Mouse (Mus musculus) liver (tissue): ENCODE results near the gene Zfp568.

Source experiments
- DNase-seq: peaks from one replicate; pipeline ENCODE4 v3.0.0-alpha.2; 2020; ENCODE audit warnings: mixed read lengths

Gene Zfp568

DNA sequence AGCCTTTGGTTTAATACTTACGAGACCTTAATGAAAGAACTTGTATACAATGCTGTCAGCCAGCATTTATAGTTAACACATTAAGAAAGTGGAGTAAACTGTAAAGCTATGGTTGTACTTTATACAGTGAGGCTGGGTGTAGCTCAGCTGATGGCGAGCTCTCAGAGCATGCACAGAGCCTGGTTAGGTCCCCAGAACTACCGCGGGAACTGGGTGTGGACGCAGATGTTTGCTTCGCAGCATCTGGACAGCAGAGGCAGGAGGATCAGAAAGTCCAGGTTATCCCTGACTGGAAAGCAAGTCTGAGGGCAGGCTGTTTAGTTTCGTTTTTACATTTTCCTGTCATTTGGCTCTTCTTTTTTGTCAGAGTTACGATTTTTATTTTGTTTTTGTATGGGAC lies 8.9 kb downstream of the Zfp568 start:
- DNase-seq = no peak

DNA sequence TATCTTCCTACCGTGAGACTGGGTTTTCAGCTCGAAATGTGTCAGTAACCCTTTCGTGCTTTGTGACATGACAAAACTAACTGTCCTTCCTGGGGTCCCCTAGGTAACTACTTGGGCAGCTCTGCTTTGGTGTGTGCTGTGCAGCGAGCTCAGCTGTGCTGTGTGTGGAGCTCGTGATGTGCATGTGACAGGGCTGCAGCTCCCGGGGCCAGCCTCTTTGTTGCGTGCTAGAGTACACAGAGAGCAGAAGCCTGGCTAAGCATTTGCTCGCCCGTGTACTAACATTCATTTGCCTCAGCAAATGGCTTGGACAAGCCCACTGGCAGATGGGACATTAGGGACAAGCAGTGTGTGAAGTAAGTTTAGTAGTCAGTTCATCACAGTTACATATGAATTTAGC lies 9.6 kb downstream of the Zfp568 start:
- no peak for DNase-seq

DNA sequence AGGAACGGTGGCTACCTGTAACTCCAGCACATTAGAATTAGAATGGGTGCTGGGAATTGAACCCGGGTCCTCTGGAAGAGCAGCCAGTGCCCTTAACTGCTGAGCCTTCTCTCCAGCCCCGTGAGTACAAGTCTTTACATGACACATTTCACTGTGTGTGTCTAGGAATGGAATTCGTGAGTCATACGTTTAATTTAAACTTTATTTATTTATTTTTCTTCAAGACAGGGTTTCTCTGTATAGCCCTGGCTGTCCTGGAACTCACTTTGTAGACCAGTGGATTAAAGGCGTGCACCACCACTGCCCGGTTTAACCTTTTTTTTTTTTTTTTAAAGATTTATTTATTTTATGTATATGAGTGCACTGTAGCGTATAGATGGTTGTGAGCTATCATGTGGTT lies 11.4 kb downstream of the Zfp568 start:
- no peak for DNase-seq

DNA sequence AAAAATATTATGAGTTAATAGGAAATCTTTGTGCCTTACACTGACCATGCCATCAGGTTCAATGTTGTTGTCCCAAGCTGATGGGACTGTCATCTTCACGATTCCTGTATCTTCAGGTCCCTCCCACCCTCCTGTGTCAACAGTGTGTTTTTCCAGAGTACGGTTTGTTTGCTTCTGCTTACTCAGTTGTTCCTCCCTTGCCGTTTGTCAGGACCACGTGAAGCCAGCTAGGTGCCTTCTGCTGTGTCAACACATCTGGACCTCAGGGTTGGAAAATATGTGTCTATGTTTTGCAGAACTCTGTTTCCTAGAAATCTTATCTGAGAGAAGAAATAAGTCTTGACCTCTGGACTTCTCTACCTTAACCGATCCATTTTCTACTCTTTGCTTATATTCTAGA lies 16.8 kb downstream of the Zfp568 start:
- no peak for DNase-seq

DNA sequence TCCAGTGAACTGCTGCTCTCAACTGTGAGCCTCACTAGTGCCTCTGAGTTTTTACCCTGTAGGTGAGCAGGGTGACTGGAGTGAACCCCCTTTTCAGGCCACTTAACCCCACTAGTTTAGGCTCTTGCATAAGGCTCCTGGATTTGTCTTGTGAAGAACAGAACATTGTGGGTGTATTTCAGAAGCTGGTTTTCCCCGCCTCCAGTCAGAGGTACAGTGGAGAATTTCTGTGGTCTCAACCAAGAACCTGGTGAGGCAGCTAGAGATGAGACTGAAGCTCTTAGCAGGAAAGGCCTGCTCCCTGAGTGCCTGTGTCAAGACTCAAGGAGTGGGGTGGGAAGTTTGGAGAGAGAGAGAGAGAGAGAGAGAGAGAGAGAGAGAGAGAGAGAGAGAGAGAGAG lies 23.8 kb downstream of the Zfp568 start:
- DNase-seq = no peak

DNA sequence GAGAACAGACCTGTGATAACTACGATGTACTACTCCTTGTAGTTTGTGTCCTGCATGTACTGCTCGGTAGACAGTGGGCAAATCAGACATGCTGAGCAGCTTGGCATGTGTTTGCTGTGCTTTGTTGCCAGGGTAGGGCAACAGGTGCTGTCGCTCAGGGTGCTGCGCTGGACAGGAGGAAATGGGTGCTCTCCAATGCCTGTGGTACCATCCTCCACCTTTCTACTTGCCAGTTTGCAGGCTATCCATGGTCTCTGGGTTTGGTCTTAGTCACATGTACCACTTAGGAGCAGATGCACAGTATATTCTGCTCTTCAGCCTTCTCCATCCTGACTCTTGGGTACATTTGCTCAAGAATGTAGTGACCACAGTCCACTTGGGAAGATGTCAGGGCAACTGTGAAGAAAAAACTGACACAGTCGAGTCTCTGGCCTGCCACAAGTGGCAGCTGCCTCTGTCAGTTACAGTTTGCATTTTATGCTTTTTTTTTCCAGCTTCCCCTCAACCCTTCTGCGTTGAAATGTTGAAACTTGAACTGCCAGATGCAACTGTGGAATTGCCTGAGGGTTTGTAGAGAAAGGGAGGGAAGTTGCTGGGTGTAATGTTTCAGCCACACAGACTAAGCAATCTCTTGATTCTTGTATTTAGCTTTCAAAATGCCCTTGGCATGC lies 24.4 kb downstream of the Zfp568 start:
- no peak for DNase-seq

DNA sequence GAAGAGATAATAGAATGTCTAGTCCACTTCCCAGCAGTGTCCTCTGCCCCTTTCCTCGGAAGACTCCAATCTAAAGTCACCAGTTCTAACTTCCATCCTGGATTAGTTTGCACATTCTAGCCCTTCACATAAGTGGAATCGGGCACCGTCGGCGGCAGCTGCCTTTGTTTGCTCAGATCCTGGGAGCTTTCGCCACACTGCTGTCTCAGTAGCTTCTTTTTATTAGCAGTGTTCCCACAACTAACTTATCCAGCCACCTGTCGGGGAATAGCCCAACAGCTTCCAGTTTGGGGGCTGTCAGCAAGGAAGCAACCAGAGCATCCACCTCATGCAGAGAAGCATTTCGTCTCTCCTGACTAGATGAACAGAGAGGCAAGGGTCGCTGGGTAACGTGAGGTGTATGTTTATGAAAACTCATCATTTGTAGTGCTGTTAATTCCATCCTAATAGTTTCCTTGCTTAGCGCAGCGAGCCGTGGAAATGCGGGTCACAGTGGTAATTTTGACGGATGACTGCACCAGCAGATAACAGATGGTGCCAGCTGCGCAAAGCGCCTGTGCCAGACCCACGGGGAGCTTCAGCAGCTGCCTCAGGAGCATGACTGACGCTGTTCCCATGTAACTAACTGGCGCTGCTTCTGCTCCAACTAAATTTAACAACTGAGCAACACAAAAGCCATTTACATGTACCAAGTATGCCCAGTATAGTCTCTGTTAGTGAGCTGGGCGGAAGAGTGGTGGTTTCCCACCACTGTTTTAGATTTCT lies 25.7 kb downstream of the Zfp568 start:
- no peak for DNase-seq

DNA sequence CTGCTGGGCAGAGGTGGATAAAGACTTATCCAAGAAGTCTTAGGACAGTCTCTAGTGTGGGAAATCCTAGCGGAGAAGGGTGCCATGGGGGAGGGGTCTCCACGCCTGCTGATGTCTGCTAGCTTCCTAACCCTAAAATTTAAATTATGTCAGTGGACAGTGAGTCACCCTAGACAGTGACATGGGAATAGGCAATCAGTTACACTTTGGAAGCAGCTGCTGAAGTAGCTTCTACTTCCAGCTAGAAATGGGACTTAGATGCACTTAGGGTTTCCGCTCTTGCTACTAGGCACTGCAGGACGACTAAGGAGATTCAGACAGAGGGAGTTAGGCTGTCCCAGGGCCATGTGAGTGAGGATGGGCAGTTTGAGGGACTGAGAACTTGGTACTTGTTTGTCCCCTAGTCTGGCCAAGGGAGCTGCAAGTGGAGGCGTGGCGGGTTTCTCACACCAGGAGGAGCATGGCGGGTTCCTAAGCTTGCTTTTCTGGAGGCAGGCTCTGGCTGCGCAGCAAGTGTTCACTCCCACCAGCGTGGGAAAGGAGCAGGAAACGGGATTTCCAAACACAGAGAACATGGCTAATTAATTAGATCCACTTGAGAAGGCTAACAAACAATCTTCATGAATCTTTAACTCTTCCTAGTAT lies 26.9 kb downstream of the Zfp568 start:
- DNase-seq = no peak

DNA sequence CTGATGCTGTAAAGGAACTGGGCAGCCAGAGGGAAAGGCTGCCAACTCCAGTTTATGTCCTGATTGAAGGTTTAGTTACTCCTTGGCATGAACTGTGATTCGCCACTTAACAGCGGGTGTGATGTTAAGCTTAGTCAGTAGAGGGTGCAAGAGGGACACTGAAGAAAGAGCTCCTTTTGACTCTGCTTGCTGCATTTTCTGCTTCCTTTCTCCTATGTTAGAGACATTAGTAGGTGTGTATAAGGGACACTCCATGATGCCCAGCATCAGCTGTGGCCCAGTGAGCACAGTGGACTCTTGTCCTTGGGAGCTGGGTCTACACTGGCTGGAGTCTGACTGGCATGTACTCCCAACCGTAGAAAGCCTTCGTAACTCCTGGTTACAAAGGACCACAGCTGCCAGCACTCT lies 29.2 kb downstream of the Zfp568 start:
- DNase-seq = no peak

DNA sequence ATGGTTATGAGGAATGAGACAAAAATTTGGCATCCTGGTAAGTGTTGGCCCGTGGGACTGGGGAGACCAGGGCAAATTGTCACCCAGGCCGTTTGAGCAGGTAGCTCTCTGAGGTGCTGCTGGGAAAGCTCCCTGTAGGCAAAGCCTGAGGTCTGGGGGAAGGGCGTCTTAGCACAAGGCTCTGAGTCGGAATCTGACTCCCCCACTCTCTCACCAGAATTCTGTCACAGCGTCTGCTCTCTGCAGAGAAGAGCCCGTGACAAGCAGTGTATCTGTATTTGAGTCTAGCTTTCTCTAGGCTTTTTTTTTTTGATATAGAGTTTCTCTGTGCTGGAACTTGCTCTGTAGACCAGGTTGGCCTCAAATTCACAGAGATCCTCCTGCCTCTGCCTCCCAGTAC lies 33.5 kb downstream of the Zfp568 start:
- no peak for DNase-seq

DNA sequence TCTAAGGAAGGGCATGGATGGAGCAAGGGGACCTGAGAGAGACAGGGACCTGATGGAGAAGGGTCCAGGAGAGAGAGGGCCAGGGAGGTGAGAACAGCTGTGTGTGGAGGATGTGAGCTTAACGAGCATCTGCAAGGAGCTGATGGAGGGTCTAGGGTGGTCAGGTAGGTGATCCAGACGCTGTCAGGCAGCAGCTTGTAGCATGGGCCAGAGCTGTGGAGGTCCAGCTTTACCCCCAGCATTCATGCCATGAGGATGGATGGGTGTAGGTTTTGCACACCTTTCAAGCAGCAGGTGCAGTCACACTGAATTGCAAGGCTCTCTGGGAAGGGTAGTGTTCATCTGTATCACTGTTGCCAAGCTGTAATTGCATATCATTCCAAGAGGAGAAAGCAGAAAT lies 35.8 kb downstream of the Zfp568 start:
- DNase-seq = no peak

DNA sequence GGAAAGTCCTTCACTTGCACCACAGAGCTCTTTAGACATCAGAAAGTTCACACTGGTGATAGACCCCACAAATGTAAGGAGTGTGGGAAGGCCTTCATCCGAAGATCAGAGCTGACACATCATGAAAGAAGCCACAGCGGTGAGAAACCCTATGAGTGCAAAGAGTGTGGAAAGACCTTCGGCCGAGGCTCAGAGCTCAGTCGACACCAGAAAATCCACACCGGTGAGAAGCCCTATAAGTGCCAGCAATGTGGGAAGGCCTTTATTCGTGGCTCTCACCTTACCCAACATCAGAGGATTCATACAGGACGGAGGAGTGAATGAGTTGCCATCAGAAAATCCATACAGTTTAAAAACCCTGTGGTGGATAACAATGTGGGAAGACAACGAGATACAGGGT lies 39.6 kb downstream of the Zfp568 start:
- DNase-seq = no peak

DNA sequence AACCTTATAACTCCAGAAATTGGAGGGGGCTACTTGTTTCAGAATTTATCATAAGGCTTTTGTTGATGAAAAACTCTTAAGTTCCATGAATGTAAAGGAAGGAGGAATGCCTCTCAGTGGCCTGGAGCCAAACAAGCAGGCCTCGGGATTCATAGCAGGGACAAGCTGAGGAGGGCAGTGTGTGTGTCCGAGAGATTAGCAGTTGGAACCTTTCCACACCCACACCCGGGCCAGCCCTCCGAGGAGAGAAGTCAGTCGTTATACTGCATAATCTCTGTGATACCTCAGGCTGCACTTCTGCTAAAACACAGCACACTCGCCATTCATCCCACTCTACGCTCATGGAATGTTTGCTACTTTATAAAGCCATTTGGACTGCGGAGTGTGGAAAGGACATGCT lies 40.0 kb downstream of the Zfp568 start:
- DNase-seq = no peak

DNA sequence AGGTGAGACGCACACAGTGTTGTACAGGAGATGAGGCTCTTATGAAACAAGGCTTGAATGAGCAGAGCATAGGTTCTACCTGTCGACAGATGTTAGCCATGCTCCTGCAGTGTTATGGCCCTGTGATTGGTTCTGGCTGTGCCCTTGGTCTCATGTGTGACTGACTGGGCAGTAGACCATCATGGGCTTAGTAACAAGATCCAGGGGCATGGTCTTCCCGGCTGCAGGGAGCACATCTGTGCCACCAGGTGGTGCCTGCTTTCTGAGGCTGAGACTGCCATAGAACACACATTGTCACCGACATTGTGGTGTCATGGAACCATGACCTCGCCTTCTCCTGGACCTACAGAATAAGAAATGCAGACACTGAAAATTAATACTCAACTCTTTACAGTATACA lies 41.6 kb downstream of the Zfp568 start:
- no peak for DNase-seq

DNA sequence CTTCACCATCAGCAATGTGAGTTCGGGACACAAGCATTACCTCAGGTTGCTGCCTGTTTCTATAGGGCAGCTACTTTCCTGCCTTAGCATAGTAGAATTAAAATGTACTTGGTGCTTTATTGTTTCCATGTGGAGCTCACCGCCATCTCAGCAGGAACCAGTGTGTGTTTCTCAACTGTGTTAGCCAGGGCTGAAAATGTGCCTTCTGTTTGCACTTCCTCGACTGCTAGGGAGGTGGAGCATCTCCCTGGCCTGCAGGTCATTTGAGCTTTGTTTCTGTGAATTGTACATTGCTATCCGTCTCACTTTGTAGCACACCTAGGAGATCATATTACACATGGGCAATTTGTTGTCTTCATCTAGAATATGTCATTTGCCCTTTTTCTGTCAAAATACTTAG lies 43.6 kb downstream of the Zfp568 start:
- DNase-seq = no peak

DNA sequence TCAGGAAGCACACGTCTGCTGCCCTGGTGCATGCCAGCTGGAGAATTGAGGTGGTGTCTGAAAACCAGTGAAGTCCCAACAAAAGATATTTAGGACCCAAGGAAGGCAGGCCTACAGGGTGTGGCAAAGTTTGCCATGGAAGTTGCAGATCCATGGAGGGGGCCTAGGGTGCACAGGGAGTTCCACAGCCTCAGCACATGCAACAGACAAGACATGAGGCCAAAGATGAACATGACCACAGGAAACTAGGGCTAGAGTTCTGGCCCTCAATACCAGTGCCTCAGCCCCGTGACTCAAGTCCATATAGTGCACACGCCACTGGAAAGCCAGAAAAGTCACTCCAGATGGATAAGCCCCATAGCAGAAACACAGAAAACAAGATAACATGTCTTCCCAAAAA lies 44.8 kb downstream of the Zfp568 start:
- no peak for DNase-seq

DNA sequence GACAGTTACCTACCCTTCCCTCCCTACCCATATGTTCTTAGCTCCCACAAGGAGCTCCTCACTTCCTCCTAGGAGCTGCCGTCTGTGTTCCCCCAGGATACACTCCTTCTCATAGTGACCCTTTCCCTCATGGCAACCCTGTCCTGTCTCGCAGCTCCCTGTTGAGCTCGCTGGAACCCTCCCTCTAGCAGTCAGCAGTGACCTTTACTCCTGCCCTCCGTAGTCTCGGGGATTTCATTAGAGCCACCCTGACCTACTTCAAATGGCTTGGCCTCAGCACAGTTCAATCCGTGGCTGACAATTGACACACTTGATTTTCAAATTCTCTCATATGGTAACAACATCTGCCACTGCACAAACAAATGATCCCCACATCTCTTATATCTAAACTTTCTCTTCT lies 46.9 kb downstream of the Zfp568 start:
- no peak for DNase-seq

DNA sequence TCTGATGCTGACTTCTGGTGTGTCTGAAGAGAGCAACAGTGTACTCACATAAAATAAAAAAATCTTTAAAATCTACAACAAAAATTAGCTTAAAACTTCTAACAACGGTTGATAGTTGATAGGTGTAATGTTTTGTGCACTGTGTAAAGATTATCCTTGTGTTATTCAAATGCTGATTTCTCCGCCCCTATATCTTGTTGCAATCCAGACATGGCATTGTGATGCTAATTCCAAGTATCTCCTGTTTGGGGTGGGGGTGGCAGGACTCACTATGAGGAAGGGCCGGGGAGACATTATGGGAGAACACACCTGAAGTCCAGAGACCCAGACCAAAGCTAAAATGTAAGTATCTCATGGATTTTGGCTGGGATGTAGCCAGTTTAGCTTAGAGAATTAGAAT lies 47.6 kb downstream of the Zfp568 start:
- no peak for DNase-seq

DNA sequence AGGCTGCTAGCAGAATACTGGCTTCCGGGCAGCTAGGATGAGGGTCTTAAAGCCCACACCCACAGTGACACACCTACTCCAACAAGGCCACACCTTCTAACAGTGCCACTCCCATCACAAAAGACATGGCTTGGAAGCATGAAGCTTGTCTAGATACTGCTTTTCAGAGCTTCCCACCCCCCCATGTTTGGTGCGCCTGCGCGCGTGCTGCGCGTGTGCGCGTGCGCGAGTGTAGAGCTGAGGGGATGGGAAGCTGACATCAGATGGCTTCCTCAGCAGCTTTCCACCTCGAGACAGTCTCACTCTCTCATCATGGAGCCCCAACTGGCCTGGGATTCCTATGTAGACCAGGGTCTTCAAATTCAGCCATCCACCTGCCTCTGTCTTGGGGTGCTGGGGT lies 50.6 kb downstream of the Zfp568 start:
- no peak for DNase-seq

DNA sequence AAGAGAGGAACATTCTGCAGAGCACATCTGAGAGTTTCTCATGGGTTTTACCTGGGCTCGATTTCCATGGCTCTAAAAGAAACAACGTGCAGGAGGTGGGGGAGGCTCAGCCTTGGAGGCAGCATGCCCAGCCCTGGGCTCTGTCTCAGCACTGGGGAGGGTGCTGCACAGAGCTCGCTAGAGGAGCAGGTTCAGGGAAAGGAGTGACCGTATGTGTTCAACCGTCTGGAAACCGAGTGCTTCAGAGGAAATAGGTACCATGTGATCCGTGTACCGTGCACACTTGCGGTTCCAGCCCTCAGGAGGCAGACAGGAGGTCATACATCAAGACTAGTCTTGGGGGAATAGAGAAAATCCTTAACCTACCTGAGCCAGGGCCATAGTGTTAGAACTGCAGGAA lies 60.6 kb downstream of the Zfp568 start:
- no peak for DNase-seq

DNA sequence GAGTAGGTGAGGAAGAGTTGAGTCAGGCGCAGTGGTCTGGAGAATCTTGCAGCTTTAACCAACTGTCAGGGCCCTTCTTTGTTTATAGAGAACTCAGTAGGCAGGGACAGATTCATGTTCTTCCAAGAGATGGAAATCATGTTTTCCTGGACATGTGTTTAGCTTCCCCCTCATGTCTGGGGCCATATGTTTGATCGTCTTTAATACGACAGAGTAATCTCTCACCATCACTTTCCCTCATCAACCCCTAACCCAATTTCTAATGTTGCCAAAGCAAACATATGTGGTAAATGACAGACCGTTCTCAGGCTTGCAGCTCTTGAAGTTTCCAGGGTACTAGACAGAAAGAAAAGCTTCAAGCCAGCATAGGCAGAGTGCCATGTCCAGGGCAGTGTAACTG lies 64.4 kb downstream of the Zfp568 start:
- no peak for DNase-seq

DNA sequence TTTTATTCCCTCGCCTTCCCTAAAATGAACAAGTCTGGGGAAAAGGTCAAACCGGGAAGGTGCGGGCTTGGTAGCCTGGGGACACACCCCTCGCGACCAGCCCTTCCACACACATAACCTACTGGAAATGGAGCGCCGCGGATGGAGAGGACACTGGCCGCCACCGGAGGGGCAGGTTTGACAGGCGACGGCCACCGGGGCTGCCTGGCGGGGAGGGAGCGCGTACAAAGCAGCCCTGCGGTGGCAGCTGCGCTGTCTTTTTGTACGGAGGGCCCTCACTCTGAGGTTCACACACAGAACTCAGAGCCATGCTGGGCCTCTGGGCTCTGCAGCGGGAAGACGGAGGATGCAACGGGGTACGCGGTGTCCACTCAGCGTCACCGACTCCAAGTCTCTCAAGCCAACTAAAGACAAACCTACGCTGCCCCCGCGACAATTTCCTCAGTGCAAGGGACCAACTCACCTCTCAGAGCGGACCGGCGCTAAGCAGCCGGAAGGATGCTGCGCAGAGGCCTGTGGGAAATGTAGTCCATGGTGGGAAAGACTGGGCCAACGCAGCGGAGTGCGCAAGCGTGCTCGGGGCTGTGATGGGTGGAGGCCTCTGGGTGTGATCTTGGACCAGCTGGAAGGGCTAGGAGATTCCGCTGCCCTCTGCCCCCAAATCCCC lies 67.3 kb downstream of the Zfp568 start, which contains the start of gene Zfp14:
Gene Zfp14, minus strand, starts transcription at position 499 of the 667 bp plus-strand sequence.
- peak; percentile 90 for DNase-seq

DNA sequence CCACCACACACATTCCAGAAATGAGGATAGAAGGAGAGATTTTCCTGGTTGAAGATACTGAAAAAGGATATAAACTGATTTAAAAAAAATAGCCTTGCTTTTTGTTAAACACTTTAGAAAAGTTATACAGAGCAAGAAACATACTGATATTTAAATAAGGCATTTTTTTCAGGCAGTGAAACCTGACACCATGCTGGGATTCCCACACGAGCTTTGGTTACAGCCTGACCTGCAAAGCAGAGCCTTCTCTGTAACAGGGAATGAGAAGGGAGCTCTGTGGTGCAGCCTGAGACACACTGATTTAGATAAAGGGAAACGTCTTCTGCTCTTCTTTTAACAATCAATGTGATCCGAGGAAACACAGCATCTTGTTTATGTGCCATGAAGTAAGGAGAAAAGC lies 69.8 kb downstream of the Zfp568 start:
- no peak for DNase-seq

DNA sequence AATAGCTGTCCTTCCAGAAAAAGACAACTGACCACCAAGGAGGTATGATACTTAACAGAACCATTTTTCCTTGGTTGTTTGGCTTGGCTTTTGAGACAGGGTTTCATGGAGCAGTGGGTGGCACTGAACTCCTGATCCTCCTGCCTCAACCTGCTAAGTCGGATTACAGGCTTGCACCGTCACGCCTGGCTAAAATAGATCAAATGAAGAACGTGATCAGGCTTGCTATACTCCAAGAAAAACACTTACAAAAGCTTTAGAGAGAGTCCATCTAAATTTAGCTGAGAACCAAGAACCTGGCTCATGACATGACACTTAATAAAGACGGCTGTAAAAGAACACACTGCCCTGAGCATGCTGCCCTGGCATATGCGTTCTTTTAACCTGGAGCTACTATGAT lies 76.6 kb downstream of the Zfp568 start:
- no peak for DNase-seq
